Mouse (Mus musculus): ENCODE data around the gene Gm45521. TPM values are rescaled to one million over a fixed set of nuclear protein-coding genes. Genes with fewer than 3 reads are reported as not detected.
A peak's percentile ranks its signal among the peaks of the same experiment; 100 is the strongest.

Gene Gm45521
- total and polyA plus RNA-seq, 2 experiments from 2014 or later, result not detected

- Histone ChIP-seq H3K4me1 (ENCODE audit: control insufficient read depth, insufficient read depth) (no peaks in the 10 kb centered on the region), H3K9ac (replicated peaks; ENCODE audit: low read depth, low read length) (no peak overlapping the region), H3K4me2 (ENCODE audit: low read depth, low read length) (no peak overlapping the region), H3K27me3 (ENCODE audit: control insufficient read depth, insufficient read depth, low read length) (no peaks in the 10 kb centered on the region), H3K36me3 (replicated peaks; ENCODE audit: control insufficient read depth, insufficient read depth, low read length) (no peaks in the 10 kb centered on the region), H3K4me3 (ENCODE audit: low read depth, low read length) (no peak overlapping the region), H3K27ac (ENCODE audit: low read depth) (no peak overlapping the region), H3K9me3 (replicated peaks; ENCODE audit: control insufficient read depth, low read length) (no peaks in the 10 kb centered on the region)
- 67% methylated on average over 5 of the region's 5 CpGs for WGBS
- no peak for DNase-seq (ENCODE audit: low spot score)
- no peak for TF ChIP-seq CTCF (IDR thresholded peaks at IDR 0.05; ENCODE audit: low read depth)
- no peak for TF ChIP-seq EP300 (IDR thresholded peaks at IDR 0.05; ENCODE audit: low read depth)
- ATAC-seq (ENCODE audit: insufficient read depth, low read depth), result no peak
Measured at GRCm38 (mm10) chr14:7991108-7991776, 34.2 kb downstream of the Gm45521 start.

GRCm38 (mm10) chr14:7992158-7992557, 35.1 kb downstream of the Gm45521 start:
- no peak overlapping the region for H3K4me3 ChIP-seq (ENCODE audit: low read depth, low read length)
- no peak overlapping the region for H3K4me2 ChIP-seq (ENCODE audit: low read depth, low read length)
- H3K27ac ChIP-seq (ENCODE audit: low read depth), result no peak overlapping the region
- WGBS, result 52% methylated on average over 6 of the region's 6 CpGs
- TF ChIP-seq CTCF (IDR thresholded peaks at IDR 0.05; ENCODE audit: low read depth), result no peak
- no peak for TF ChIP-seq EP300 (IDR thresholded peaks at IDR 0.05; ENCODE audit: low read depth)
- no peaks in the 10 kb centered on the region for H3K36me3 ChIP-seq (replicated peaks; ENCODE audit: control insufficient read depth, insufficient read depth, low read length)
- no peak overlapping the region for H3K9ac ChIP-seq (replicated peaks; ENCODE audit: low read depth, low read length)
- ATAC-seq (ENCODE audit: insufficient read depth, low read depth), result no peak
- H3K27me3 ChIP-seq (ENCODE audit: control insufficient read depth, insufficient read depth, low read length), result no peaks in the 10 kb centered on the region
- DNase-seq (ENCODE audit: low spot score), result no peak
- no peaks in the 10 kb centered on the region for H3K4me1 ChIP-seq (ENCODE audit: control insufficient read depth, insufficient read depth)
- no peaks in the 10 kb centered on the region for H3K9me3 ChIP-seq (replicated peaks; ENCODE audit: control insufficient read depth, low read length)

GRCm38 (mm10) chr14:7994271-7994767, 37.2 kb downstream of the Gm45521 start, which contains the start of gene Dnase1l3:
Dnase1l3 (minus strand) TSS chr14:7994573.
- Histone ChIP-seq H3K9me3 (replicated peaks; ENCODE audit: control insufficient read depth, low read length) (no peaks in the 10 kb centered on the region), H3K27ac (ENCODE audit: low read depth) (no peak within 1 kb of the TSS), H3K4me3 (ENCODE audit: low read depth, low read length) (no peak within 1 kb of the TSS), H3K27me3 (ENCODE audit: control insufficient read depth, insufficient read depth, low read length) (0 out of 2 replicates have a peak, but pooled peaks cover 3% of the 10 kb centered on the region), H3K36me3 (replicated peaks; ENCODE audit: control insufficient read depth, insufficient read depth, low read length) (no peaks in the 10 kb centered on the region), H3K9ac (replicated peaks; ENCODE audit: low read depth, low read length) (no peak within 1 kb of the TSS), H3K4me1 (ENCODE audit: control insufficient read depth, insufficient read depth) (no peaks in the 10 kb centered on the region), H3K4me2 (ENCODE audit: low read depth, low read length) (no peak within 1 kb of the TSS)
- ATAC-seq (ENCODE audit: insufficient read depth, low read depth), result peak; percentile 66
- TF ChIP-seq EP300 (IDR thresholded peaks at IDR 0.05; ENCODE audit: low read depth), result no peak
- peak; percentile 68 for TF ChIP-seq CTCF (IDR thresholded peaks at IDR 0.05; ENCODE audit: low read depth)
- 49% methylated on average over 8 of the region's 8 CpGs for WGBS
- peak; percentile 57 for DNase-seq (ENCODE audit: low spot score)

- peak; percentile 65; the same call in 1 of the 2 replicates for ATAC-seq (ENCODE audit: insufficient read depth, low read depth)
- H3K36me3 ChIP-seq (replicated peaks; ENCODE audit: control insufficient read depth, insufficient read depth, low read length), result no peaks in the 10 kb centered on the region
- H3K4me3 ChIP-seq (ENCODE audit: low read depth, low read length), result 0 out of 2 replicates have a peak overlapping the region, but pooled peaks have one; percentile 6
- peak overlapping the region; percentile 50 for H3K4me2 ChIP-seq (ENCODE audit: low read depth, low read length)
- no peaks in the 10 kb centered on the region for H3K4me1 ChIP-seq (ENCODE audit: control insufficient read depth, insufficient read depth)
- TF ChIP-seq CTCF (IDR thresholded peaks at IDR 0.05; ENCODE audit: low read depth), result peak; percentile 75
- TF ChIP-seq EP300 (IDR thresholded peaks at IDR 0.05; ENCODE audit: low read depth), result no peak
- peaks cover 24% of the 10 kb centered on the region for H3K27me3 ChIP-seq (ENCODE audit: control insufficient read depth, insufficient read depth, low read length)
- H3K9me3 ChIP-seq (replicated peaks; ENCODE audit: control insufficient read depth, low read length), result no peaks in the 10 kb centered on the region
- 1% methylated on average over 15 of the region's 15 CpGs for WGBS
- H3K27ac ChIP-seq (ENCODE audit: low read depth), result no peak overlapping the region
- peak; percentile 80 for DNase-seq (ENCODE audit: low spot score)
- no peak overlapping the region for H3K9ac ChIP-seq (replicated peaks; ENCODE audit: low read depth, low read length)
Measured at GRCm38 (mm10) chr14:7997255-7997696, 40.2 kb downstream of the Gm45521 start.

GRCm38 (mm10) chr14:7999030-7999429, 41.9 kb downstream of the Gm45521 start:
- no peak for DNase-seq (ENCODE audit: low spot score)
- peaks cover 10% of the 10 kb centered on the region; the same call in 1 of the 2 replicates for H3K4me1 ChIP-seq (ENCODE audit: control insufficient read depth, insufficient read depth)
- H3K27ac ChIP-seq (ENCODE audit: low read depth), result no peak overlapping the region
- 62% methylated on average over 3 of the region's 3 CpGs for WGBS
- no peak for ATAC-seq (ENCODE audit: insufficient read depth, low read depth)
- no peak overlapping the region for H3K4me3 ChIP-seq (ENCODE audit: low read depth, low read length)
- no peaks in the 10 kb centered on the region for H3K9me3 ChIP-seq (replicated peaks; ENCODE audit: control insufficient read depth, low read length)
- no peak overlapping the region for H3K9ac ChIP-seq (replicated peaks; ENCODE audit: low read depth, low read length)
- H3K36me3 ChIP-seq (replicated peaks; ENCODE audit: control insufficient read depth, insufficient read depth, low read length), result no peaks in the 10 kb centered on the region
- no peak overlapping the region for H3K4me2 ChIP-seq (ENCODE audit: low read depth, low read length)
- TF ChIP-seq CTCF (IDR thresholded peaks at IDR 0.05; ENCODE audit: low read depth), result no peak
- TF ChIP-seq EP300 (IDR thresholded peaks at IDR 0.05; ENCODE audit: low read depth), result no peak
- peaks cover 24% of the 10 kb centered on the region for H3K27me3 ChIP-seq (ENCODE audit: control insufficient read depth, insufficient read depth, low read length)
